Mouse (Mus musculus) cerebellum, adult 9-10 months (tissue): ENCODE measurements around the gene Lrp1.

ENCODE experiments used
- DNase-seq: peaks from one replicate; pipeline ENCODE4 v3.0.0; 2022

Gene Lrp1

DNA sequence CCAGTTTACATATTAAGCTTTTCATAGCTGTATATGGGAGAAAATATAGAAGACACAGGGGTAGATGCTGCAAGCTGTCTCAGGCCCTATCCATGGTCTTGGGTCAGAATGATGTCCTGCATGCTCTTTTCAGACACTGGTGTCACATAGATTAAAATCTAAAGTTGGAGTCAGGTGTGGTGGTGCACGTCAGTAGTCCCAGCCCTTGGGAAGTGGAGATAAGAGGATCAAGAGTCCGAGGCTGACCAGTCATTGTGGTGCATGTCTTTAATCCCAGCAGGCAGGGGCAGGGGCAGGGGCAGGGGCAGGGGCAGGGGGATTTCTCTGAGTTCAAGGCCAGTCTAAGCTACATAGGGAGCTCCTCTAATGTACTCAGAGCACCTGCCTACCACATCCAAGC is 24.8 kb upstream of the Lrp1 start:
- no peak for DNase-seq

- DNase-seq = peak; percentile 53
These were observed 22.7 kb upstream of the Lrp1 start for GRCm38 (mm10) chr10:127643553-127644238.

DNA sequence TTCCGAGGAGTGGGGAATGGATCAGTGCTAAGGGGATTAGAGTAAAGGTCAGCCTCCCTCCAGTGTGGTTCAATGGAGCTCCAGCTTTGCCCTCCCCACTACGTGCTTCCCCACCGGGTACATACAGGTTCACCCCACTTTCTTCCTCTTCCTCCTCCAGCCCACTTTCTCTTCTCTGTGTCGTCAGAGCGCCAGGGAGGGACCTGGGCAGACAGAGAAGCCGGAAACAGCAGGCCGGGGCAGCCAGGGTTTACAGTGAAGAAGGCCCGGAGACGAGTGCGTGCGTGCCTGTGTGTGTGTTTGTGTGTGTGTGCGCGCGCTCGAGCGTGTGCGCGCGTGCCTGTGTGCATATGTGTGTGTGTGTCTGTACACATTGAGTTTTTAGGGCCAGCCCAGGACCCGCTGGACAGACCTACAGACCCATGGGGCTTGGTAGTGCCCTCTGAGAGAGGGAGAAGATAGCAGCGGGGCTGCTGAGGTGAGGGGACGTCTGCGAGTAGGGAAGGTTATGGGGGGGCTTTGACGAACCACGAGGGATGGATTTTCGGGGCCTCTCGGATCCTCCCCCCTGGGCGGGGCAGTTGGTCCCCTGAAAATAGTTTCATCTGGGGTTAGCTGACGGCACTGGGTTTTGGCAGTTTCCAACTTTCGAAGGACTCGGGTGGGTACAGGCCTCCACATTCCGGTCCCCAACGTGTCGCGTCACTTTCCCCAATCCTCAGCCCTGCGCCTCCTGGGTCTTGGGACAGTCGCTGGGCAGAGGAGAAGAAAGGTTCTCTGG is 22.0 kb upstream of the Lrp1 start, which contains the start of gene Stat6:
TSS of gene Stat6 (plus strand) at position 215 of the 781 bp plus-strand sequence.
- peak; percentile 53 for DNase-seq

DNA sequence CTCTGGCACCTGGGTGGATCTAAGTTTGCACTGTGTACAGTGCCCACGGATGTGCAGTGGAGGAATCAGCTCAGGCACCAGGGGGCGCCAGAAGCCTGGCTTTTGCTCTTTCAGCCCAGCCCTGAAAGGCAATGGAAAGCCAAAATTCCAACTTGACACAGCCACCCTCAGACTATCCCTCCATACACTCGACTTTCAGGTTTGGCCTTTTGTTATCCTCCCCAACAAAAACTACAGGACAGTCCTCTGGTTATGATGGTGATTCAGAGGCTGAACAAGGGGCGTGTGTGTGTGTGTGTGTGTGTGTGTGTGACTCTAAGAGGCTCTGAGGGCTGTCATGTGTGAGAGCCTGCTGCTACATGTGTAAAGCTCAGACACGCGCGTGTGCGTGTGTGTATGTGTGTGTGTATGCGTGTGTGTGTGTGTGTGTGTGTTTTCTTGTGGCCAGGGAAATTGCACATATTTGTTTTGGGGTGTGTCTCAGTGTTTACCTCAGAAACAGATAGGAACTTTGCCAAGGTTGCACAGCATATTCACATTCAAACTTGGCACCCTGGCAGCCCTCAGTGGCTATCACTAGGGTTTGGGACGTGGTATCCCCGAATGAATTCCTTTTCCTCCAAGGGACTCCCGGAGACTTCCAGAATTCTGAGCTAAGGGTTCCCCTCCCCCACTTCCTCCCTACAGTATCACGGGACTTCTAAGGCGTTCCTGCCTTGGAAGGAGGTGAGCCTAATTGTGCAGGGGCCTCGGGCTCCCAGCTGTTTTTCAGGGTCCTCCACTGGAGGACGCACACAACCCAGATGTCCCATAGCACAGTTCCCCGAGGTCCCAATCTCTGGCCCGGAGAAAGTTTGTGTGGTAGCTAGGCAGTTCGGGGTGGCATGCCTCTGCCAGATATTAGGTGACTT is 21.2 kb upstream of the Lrp1 start:
- DNase-seq = peak; percentile 88

- no peak for DNase-seq
These were observed 19.5 kb upstream of the Lrp1 start for GRCm38 (mm10) chr10:127640421-127640820.

- DNase-seq = no peak
These were observed 11.8 kb upstream of the Lrp1 start for GRCm38 (mm10) chr10:127632668-127633271.

GRCm38 (mm10) chr10:127631261-127632214 is 10.6 kb upstream of the Lrp1 start:
- DNase-seq = no peak

- DNase-seq = peak; percentile 80
These were observed 5.5 kb upstream of the Lrp1 start for GRCm38 (mm10) chr10:127626433-127626832.

DNA sequence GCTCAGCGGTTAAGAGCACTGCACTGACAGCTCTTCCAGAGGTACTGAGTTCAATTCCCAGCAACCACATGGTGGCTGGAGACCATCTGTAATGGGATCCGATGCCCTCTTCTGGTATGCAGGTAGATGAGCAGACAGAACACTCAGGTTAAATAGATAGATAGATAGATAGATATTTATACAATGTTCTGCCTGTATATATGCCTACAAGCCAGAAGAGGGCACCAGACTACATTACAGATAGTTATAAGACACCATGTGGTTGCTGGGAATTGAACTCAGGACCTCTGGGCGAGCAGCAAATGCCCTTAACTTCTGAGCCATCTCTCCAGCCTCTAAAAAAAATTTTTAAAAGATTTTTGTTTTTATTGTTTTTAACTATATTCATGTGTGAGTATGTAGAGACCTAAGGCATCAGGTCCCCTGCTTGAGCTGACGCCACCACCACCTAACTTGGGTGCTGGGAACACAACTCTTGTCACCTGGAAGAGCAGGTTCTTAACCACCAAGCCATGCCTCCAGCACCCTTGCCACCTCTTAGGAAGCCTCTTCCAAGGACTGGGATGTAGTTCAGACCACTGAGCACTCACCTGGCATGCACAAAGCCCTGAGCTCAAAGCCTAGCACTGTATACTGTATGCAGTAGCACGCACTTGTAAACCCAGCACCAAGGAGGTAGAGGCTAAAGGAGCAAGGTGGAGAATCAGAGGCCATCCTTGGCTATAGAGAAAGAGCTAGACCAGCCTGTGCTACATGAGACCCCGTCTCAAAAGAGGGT is 2.7 kb upstream of the Lrp1 start:
- DNase-seq = no peak

DNA sequence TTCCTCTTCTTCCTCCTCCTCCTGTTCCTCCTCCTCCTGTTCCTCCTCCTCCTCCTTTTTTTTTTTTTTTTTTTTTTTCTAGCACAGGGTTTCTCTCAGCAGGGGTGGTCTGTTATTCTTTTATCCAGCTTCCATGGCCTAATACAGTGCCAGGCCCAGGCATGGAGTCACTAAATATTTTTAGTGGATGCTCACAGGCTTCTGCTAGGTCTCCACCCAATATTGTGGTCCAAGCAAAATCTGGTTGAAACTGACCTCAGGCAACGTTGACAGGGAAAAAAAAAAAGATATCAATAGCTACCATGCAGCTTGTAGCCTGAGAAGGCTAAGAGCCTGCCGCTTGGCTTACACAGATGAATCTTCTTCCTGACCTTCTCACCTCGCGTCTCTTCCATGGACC is 1.7 kb upstream of the Lrp1 start:
- DNase-seq = no peak

DNA sequence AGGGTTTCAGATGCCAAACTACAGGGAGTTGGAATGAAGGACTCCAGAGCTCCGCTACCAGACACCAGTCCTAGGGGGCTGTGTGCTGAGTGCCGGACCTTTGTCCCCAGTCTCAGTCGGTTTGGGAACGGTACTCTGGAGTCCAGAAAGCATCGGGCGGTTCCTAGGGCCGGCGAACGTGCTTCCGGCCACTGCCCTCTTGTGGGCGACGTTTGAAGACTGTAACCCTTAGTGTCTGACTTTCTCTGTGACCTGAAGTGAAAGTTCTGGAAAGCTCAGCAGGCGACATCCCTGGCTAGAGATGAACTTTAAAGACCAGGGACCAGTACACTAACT is 1.1 kb upstream of the Lrp1 start:
- no peak for DNase-seq

DNA sequence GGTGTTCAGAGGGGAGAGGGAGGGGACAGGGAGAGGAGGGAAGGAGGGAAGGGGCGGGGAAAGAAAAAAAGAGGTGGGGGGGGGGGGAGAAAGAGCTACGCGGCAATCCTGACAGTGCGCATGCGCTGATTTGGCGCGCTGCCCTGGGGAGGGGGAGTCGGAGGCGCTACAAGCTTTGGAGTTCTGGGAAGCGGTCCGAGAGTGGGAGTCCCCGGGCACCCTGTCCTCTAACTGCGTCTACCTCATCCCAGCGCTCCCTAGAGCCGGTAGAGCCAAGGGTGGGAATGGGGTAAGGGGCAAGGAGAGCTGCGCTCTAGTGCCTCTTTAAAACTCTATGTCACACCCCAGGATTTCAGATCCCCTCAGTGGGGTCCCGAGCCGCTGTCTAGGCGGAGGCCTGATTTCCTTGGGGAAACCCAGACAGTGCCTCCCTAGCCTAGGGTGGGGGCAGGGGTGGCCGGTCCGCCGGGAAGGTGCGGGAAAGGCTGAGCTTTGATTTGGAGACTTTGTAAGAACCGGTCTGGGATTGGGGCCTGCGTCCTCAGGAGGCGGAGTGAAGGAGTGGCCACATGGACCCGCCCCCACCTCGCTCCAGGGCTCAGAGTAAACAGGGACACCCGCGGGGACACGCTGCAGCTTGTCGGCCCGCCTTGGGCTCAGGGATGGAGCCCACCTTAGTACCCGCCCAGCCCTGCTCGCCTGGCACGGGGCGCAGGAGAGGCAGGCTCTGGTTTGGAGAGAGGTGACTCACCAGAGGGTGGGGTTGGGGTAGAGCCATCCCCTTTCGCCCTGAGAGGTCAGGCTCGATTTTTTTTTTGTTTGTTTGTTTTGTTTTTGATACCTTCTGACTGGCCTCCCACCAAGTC is 476 bp upstream of the Lrp1 start:
- peak; percentile 93 for DNase-seq

- DNase-seq = peak; percentile 70
These were observed 975 bp downstream of the Lrp1 start for GRCm38 (mm10) chr10:127619941-127620405.

DNA sequence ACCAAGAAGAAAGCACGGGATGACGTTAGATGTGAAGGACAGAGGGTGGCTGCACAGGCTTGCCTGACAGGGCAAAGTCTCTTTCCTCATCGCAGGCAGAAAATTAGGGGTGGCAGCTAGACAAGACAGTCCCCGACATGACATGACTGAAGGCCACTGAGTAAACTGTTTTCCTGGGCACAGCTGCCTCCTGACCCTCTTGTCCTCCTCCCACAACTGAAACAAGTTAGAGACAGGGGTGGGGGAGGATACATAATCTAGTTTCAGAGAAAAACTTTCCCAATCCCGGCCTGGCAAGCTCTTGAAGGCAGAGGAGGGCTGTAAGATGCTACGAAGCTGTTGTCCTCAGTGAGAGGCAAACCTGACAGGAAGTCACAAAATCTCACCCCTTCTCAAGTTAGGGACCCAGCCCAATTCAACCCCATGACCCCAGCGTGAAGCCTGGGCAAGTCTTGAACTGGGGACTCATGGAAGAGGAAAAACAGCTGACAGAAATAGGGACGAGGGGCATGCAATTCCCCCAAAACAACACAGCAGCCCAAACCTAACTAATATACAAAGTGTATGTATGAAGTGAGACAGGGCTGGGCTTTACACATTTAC is 1.7 kb downstream of the Lrp1 start:
- DNase-seq = no peak

GRCm38 (mm10) chr10:127618173-127618572 is 2.8 kb downstream of the Lrp1 start:
- no peak for DNase-seq

- DNase-seq = peak; percentile 76
These were observed 3.7 kb downstream of the Lrp1 start for GRCm38 (mm10) chr10:127617294-127617693.

DNA sequence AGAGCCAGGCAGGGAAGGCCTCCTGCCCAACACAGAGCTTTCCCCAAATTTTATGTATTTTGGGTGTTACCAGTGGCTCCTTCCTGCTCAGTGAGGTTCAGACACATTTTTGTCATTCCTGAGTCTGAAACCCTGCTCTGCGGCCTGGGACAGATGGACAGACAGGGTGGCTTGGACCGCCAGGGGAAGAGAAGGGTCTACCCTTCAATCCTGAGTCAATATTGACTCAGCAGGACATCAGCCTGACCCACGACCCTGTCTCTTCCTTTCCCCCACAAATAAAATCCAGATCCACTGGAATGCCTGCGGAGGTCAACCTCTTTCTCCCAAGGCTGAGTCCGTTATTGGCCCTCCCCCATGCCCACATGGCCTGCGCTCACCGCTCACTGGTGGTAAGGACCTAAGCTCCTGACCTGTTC is 4.7 kb downstream of the Lrp1 start:
- no peak for DNase-seq

GRCm38 (mm10) chr10:127615591-127615990 is 5.4 kb downstream of the Lrp1 start:
- no peak for DNase-seq

- DNase-seq = peak; percentile 43
These were observed 5.9 kb downstream of the Lrp1 start for GRCm38 (mm10) chr10:127615034-127615374.
